ENCODE assay signal across 9 mouse cellular contexts in genomic region chr9:47688297-47688696, GRCm38 (mm10).
A peak's percentile ranks its signal among the peaks of the same experiment; 100 is the strongest.
DNase-seq lines count a peak whose midpoint lies in the region; ATAC-seq lines count a peak whose summit lies in the region.
"Had no signal": no experiment of that assay in that cellular context is flagged by ENCODE, and none has a peak within 500 bp of the region (broad histone marks: within the 10 kb centered on the region; RNA-seq: fewer than 3 reads in every experiment).

No protein-coding gene starts in this region.

- intact Hi-C loops in gastrocnemius, postnatal 36 days (cut with DNase I), result no loop called here

- H3K9ac ChIP-seq in heart, embryonic 15.5 days, result no peak overlapping the region
- H3K9ac ChIP-seq in lung, embryonic 15.5 days, result no peak overlapping the region

- H3K4me2 ChIP-seq in heart, embryonic 15.5 days, result peak overlapping the region; percentile 46
- peak overlapping the region; percentile 23; the same call in 1 of the 2 replicates for H3K4me2 ChIP-seq in lung, embryonic 15.5 days

- peak; percentile 25 for DNase-seq in gastrocnemius, postnatal 10 days
- DNase-seq in gastrocnemius, postnatal 25 days, result no peak
- peak; percentile 44 for DNase-seq in MN1 (ENCODE audit: low spot score)
- DNase-seq in cerebellum, adult 11 months, result no peak
- no peak for DNase-seq in layer of hippocampus, adult 8-10 months (ENCODE audit: low spot score in 2 of 2)
- DNase-seq in gastrocnemius, postnatal 36 days, result no peak

- H3K4me3 ChIP-seq in heart, embryonic 15.5 days, result 0 out of 2 replicates have a peak overlapping the region, but pooled peaks have one; percentile 10
- H3K4me3 ChIP-seq in lung, embryonic 15.5 days, result no peak overlapping the region
- H3K4me3 ChIP-seq: erythroblast, embryonic 14.5 days had no signal

- WGBS in heart, embryonic 15.5 days, result 12% methylated on average over 10 of the region's 10 CpGs
- 9% methylated on average over 10 of the region's 10 CpGs for WGBS in lung, embryonic 15.5 days

- ATAC-seq in heart, embryonic 15.5 days (replicated peaks; ENCODE audit: insufficient number of reproducible peaks, insufficient read depth, low FRiP score, low read depth), result no peak; the same call in 1 of the 2 replicates
- ATAC-seq in lung, embryonic 15.5 days (ENCODE audit: borderline replicate concordance, extremely low read depth, low FRiP score, low TSS enrichment), result peak; percentile 72; the same call in 1 of the 2 replicates

- no peaks in the 10 kb centered on the region for H3K36me3 ChIP-seq in heart, embryonic 15.5 days
- H3K36me3 ChIP-seq in lung, embryonic 15.5 days, result no peaks in the 10 kb centered on the region

- H3K9me3 ChIP-seq in heart, embryonic 15.5 days (replicated peaks), result no peaks in the 10 kb centered on the region
- H3K9me3 ChIP-seq in lung, embryonic 15.5 days, result no peaks in the 10 kb centered on the region

- peak overlapping the region; percentile 65 for H3K27ac ChIP-seq in heart, embryonic 15.5 days
- H3K27ac ChIP-seq in lung, embryonic 15.5 days, result peak overlapping the region; percentile 33; the same call in 1 of the 2 replicates

- H3K27me3 ChIP-seq in heart, embryonic 15.5 days, result peaks cover 3% of the 10 kb centered on the region; the same call in 1 of the 2 replicates
- peaks cover 5% of the 10 kb centered on the region; the same call in 1 of the 2 replicates for H3K27me3 ChIP-seq in lung, embryonic 15.5 days

- H3K4me1 ChIP-seq in heart, embryonic 15.5 days (replicated peaks), result peaks cover 14% of the 10 kb centered on the region
- peaks cover 20% of the 10 kb centered on the region for H3K4me1 ChIP-seq in lung, embryonic 15.5 days

Comparison
In these comparisons a context has a peak if more than half of its experiments do, and no peak if none do; other contexts are left out.
1. DNase-seq: peak in gastrocnemius, postnatal 10 days (single experiment) and MN1 (single experiment); none in gastrocnemius, postnatal 25 days (single experiment), cerebellum, adult 11 months (single experiment), layer of hippocampus, adult 8-10 months (0 of 2) and gastrocnemius, postnatal 36 days (0 of 2).